In the genomic region with DNA sequence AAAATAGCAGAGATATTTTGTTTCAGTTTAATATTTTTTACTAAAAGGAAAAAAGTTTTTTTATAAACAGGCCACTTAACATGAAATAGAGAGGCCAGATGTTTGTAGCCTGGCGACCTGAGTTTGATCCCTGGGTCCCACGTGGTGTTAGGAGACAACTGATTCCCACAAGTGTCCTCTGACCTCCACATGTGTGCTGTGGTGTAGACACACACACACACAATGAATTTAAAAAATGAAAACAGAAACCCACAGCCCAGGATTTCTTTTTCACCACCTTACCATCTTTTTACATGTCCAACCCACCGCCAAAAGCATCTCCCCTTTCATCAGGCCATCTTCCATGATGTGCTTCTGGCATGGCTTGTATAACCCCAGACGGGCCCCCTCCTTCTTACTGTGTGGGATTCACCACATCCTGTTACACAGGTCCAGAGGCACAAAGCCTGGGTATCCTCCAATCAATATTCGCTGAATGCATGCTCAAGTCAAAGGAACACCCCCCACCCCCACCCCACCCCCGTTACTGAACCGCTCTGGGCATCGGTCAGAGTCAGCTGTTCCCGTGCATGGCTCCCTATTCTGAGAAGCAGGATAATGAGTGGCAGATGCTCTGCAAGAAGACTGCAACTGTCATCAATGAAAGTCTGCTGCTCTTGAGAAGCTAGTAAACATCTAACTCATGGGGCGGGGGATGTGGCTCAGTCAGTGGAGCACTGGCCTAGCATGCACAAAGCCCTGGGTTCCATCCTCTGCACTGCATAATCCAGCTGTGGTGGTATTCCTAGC, we compare ENCODE assay signal across 8 mouse cellular contexts. TPM values are rescaled to one million over a fixed set of nuclear protein-coding genes. Genes with fewer than 3 reads are reported as not detected.
DNase-seq lines count a peak whose midpoint lies in the region; ATAC-seq and TF ChIP-seq lines count a peak whose summit lies in the region.
"Had no signal": no experiment of that assay in that cellular context is flagged by ENCODE, and none has a peak within 500 bp of the region (broad histone marks: within the 10 kb centered on the region; RNA-seq: fewer than 3 reads in every experiment).

No protein-coding gene starts in this region.

- H3K4me2 ChIP-seq in lung, embryonic 15.5 days: no peak overlapping the region
- no peak overlapping the region for H3K4me2 ChIP-seq in heart, embryonic 12.5 days

- no peaks in the 10 kb centered on the region for H3K36me3 ChIP-seq in lung, embryonic 15.5 days
- 0 out of 2 replicates have a peak, but pooled peaks cover 5% of the 10 kb centered on the region for H3K36me3 ChIP-seq in heart, embryonic 12.5 days

- no peak overlapping the region for H3K9ac ChIP-seq in lung, embryonic 15.5 days
- no peak overlapping the region for H3K9ac ChIP-seq in heart, embryonic 12.5 days

- no peak for TF ChIP-seq POLR2A in lung, adult 2 months (IDR thresholded peaks at IDR 0.05; ENCODE audit: borderline replicate concordance, extremely low read depth, low read depth, low read length)

- no peak overlapping the region for H3K27ac ChIP-seq in lung, embryonic 15.5 days
- H3K27ac ChIP-seq in heart, embryonic 12.5 days (ENCODE audit: poor library complexity, severe bottlenecking): no peak overlapping the region

- no peak overlapping the region for H3K4me3 ChIP-seq in lung, embryonic 15.5 days
- H3K4me3 ChIP-seq in lung, adult 2 months (replicated peaks; ENCODE audit: extremely low read depth, low read depth, low read length): no peak overlapping the region
- H3K4me3 ChIP-seq in heart, embryonic 12.5 days: no peak overlapping the region

- H3K9me3 ChIP-seq in lung, embryonic 15.5 days: no peaks in the 10 kb centered on the region
- H3K9me3 ChIP-seq in heart, embryonic 12.5 days (replicated peaks): peaks cover 2% of the 10 kb centered on the region; the same call in 1 of the 2 replicates

- H3K27me3 ChIP-seq in lung, embryonic 15.5 days: no peaks in the 10 kb centered on the region
- H3K27me3 ChIP-seq in heart, embryonic 12.5 days (replicated peaks): no peaks in the 10 kb centered on the region

- 57% methylated on average over 10 of the region's 10 CpGs for WGBS in lung, embryonic 15.5 days
- 56% methylated on average over 10 of the region's 10 CpGs for WGBS in lung, adult 2 months
- WGBS in heart, embryonic 12.5 days: 78% methylated on average over 10 of the region's 10 CpGs

- no peak for DNase-seq in lung, adult 2 months
- DNase-seq in thymus, adult 18-20 months: peak; percentile 60 to 80
- DNase-seq in cerebellum, adult 11 months: no peak
- DNase-seq: kidney, adult 18-20 months had no signal

- peak; percentile 45; the same call in 1 of the 2 replicates for ATAC-seq in lung, embryonic 15.5 days (ENCODE audit: borderline replicate concordance, extremely low read depth, low FRiP score, low TSS enrichment)
- ATAC-seq in activated CD4-positive, CD25-positive, alpha-beta regulatory T cell, adult 4 months: peak; percentile 86
- peak; percentile 86 for ATAC-seq in inflammation-experienced regulatory T-cells, adult 6 months
- ATAC-seq in heart, embryonic 12.5 days (ENCODE audit: insufficient number of reproducible peaks, low FRiP score): no peak

- TF ChIP-seq CTCF in lung, adult 2 months (IDR thresholded peaks at IDR 0.05; ENCODE audit: insufficient read depth, low read length): no peak

- H3K4me1 ChIP-seq in lung, embryonic 15.5 days: peaks cover 20% of the 10 kb centered on the region
- peaks cover 13% of the 10 kb centered on the region for H3K4me1 ChIP-seq in lung, adult 2 months (ENCODE audit: control insufficient read depth, insufficient read depth, low read length)
- peaks cover 41% of the 10 kb centered on the region for H3K4me1 ChIP-seq in heart, embryonic 12.5 days (replicated peaks)

RNA-seq across cellular contexts. Expression of gene Fnbp1, which starts 25.7 kb away (rescaled TPM):
- polyA plus RNA-seq in lung, embryonic 15.5 days (2015; fragmentation: Nextera tagmentation; extraction: Ambion mirVana): 14.2 and 17.7 TPM in 2 replicates
- polyA plus RNA-seq in lung, adult 2 months (2012; rRNA removed): 39.9 and 47.4 TPM in 2 replicates
- polyA plus RNA-seq in activated CD4-positive, CD25-positive, alpha-beta regulatory T cell, adult 4 months (2017; shearing (Covaris generic)): 100 to 1,000 TPM in 1 of 2 experiments, 10 to 100 TPM in 1; 99.6 to 101 TPM
- 100 to 1,000 TPM in 2 of 3 experiments, 10 to 100 TPM in 1; 86.1 to 123 (median 103) TPM for polyA plus RNA-seq in inflammation-experienced regulatory T-cells, adult 6 months (2017; shearing (Covaris generic))
- 21.4 and 23.8 TPM in 2 replicates for polyA plus RNA-seq in heart, embryonic 12.5 days (2016; fragmentation: Nextera tagmentation; extraction: Ambion mirVana)

RNA-seq across cellular contexts. Expression of gene Gpr107, which starts 36.0 kb away (rescaled TPM):
- 32.3 and 33.3 TPM in 2 replicates for polyA plus RNA-seq in lung, embryonic 15.5 days (2015; fragmentation: Nextera tagmentation; extraction: Ambion mirVana)
- polyA plus RNA-seq in lung, adult 2 months (2012; rRNA removed): 20.8 and 24.4 TPM in 2 replicates
- 10 to 100 TPM; 44.8 to 45.0 TPM for polyA plus RNA-seq in activated CD4-positive, CD25-positive, alpha-beta regulatory T cell, adult 4 months (2017; shearing (Covaris generic))
- 10 to 100 TPM; 49.2 to 57.0 (median 50.5) TPM for polyA plus RNA-seq in inflammation-experienced regulatory T-cells, adult 6 months (2017; shearing (Covaris generic))
- polyA plus RNA-seq in heart, embryonic 12.5 days (2016; fragmentation: Nextera tagmentation; extraction: Ambion mirVana): 37.4 and 40.4 TPM in 2 replicates

Comparison
In these comparisons a context has a peak if more than half of its experiments do, and no peak if none do; other contexts are left out.
1. DNase-seq: peak in thymus, adult 18-20 months (2 of 2); none in lung, adult 2 months (single experiment) and cerebellum, adult 11 months (single experiment).